Mouse (Mus musculus): ENCODE data around the gene Slc25a21. TPM values are rescaled to one million over a fixed set of nuclear protein-coding genes. Genes with fewer than 3 reads are reported as not detected.
A peak's percentile ranks its signal among the peaks of the same experiment; 100 is the strongest.

Slc25a21 gene
- total RNA-seq, 2 experiments from 2014 or later = 0.54 to 0.66 TPM

- intact Hi-C loops (cut with DNase I) = no loop called here
- no peak for DNase-seq (ENCODE audit: low spot score in 2 of 2)
Observed at GRCm38 (mm10) chr12:56820604-56821003, 376.7 kb downstream of the Slc25a21 start.

GRCm38 (mm10) chr12:56807483-56807882 is 389.8 kb downstream of the Slc25a21 start:
- intact Hi-C loops (cut with DNase I) = no loop called here
- DNase-seq (ENCODE audit: low spot score in 2 of 2) = no peak

GRCm38 (mm10) chr12:56807078-56807477 is 390.2 kb downstream of the Slc25a21 start:
- DNase-seq (ENCODE audit: low spot score in 2 of 2) = no peak
- intact Hi-C loops (cut with DNase I) = no loop called here

- DNase-seq (ENCODE audit: low spot score in 2 of 2) = no peak
- intact Hi-C loops (cut with DNase I) = no loop called here
Observed at GRCm38 (mm10) chr12:56804487-56804886, 392.8 kb downstream of the Slc25a21 start.

GRCm38 (mm10) chr12:56798641-56799415 is 398.4 kb downstream of the Slc25a21 start:
- no peak for DNase-seq (ENCODE audit: low spot score in 2 of 2)
- intact Hi-C loops (cut with DNase I) = no loop called here

GRCm38 (mm10) chr12:56789236-56789635 is 408.0 kb downstream of the Slc25a21 start:
- intact Hi-C loops (cut with DNase I) = no loop called here
- no peak for DNase-seq (ENCODE audit: low spot score in 2 of 2)

GRCm38 (mm10) chr12:56785250-56785649 is 412.0 kb downstream of the Slc25a21 start:
- intact Hi-C loops (cut with DNase I) = no loop called here

GRCm38 (mm10) chr12:56781196-56781595 is 416.1 kb downstream of the Slc25a21 start:
- intact Hi-C loops (cut with DNase I) = no loop called here
- DNase-seq (ENCODE audit: low spot score in 2 of 2) = peak in 1 of 2 experiments; percentile 15

More at GRCm38 (mm10) chr12:56785250-56785649, 412.0 kb downstream of the Slc25a21 start:
- no peak for DNase-seq (ENCODE audit: low spot score in 2 of 2)

- intact Hi-C loops (cut with DNase I) = no loop called here
- no peak for DNase-seq (ENCODE audit: low spot score in 2 of 2)
Observed at GRCm38 (mm10) chr12:56779621-56780020, 417.7 kb downstream of the Slc25a21 start.

- DNase-seq (ENCODE audit: low spot score in 2 of 2) = no peak
- intact Hi-C loops (cut with DNase I) = no loop called here
Observed at GRCm38 (mm10) chr12:56773941-56774340, 423.3 kb downstream of the Slc25a21 start.

- DNase-seq (ENCODE audit: low spot score in 2 of 2) = no peak
- intact Hi-C loops (cut with DNase I) = no loop called here
Observed at GRCm38 (mm10) chr12:56769421-56769820, 427.9 kb downstream of the Slc25a21 start.

- intact Hi-C loops (cut with DNase I) = no loop called here
- no peak for DNase-seq (ENCODE audit: low spot score in 2 of 2)
Observed at GRCm38 (mm10) chr12:56767474-56767873, 429.8 kb downstream of the Slc25a21 start.

GRCm38 (mm10) chr12:56737104-56737503 is 460.2 kb downstream of the Slc25a21 start:
- intact Hi-C loops (cut with DNase I) = no loop called here
- no peak for DNase-seq (ENCODE audit: low spot score in 2 of 2)

GRCm38 (mm10) chr12:56727631-56728030 is 469.6 kb downstream of the Slc25a21 start:
- DNase-seq (ENCODE audit: low spot score in 2 of 2) = no peak
- intact Hi-C loops (cut with DNase I) = no loop called here

- intact Hi-C loops (cut with DNase I) = no loop called here
- no peak for DNase-seq (ENCODE audit: low spot score in 2 of 2)
Observed at GRCm38 (mm10) chr12:56718707-56719051, 478.6 kb downstream of the Slc25a21 start.

- intact Hi-C loops (cut with DNase I) = no loop called here
- DNase-seq (ENCODE audit: low spot score in 2 of 2) = no peak
Observed at GRCm38 (mm10) chr12:56717971-56718706, 479.1 kb downstream of the Slc25a21 start.

GRCm38 (mm10) chr12:56701004-56701403 is 496.3 kb downstream of the Slc25a21 start:
- DNase-seq (ENCODE audit: low spot score in 2 of 2) = no peak
- intact Hi-C loops (cut with DNase I) = loop anchor here (10.0 kb wide), 1 partner anchor 86 kb away; the partner anchor contains the start of gene Nkx2-9

GRCm38 (mm10) chr12:56699915-56700900 is 497.1 kb downstream of the Slc25a21 start:
- intact Hi-C loops (cut with DNase I) = loop anchor here (5.0 to 10.0 kb wide), 2 partner anchors 85 to 837 kb away; partner anchors contain the start of gene Nkx2-9
- no peak for DNase-seq (ENCODE audit: low spot score in 2 of 2)

GRCm38 (mm10) chr12:56699351-56699750 is 497.9 kb downstream of the Slc25a21 start:
- no peak for DNase-seq (ENCODE audit: low spot score in 2 of 2)
- intact Hi-C loops (cut with DNase I) = loop anchor here (5.0 kb wide), 1 partner anchor 838 kb away; no protein-coding TSS in a partner anchor

Measured in left cerebral cortex, postnatal 36 days (tissue).